ENCODE assay signal across 23 mouse cellular contexts in genomic region chr4:34634129-34634528, GRCm38 (mm10). TPM values are rescaled to one million over a fixed set of nuclear protein-coding genes. Genes with fewer than 3 reads are reported as not detected.
DNase-seq lines count a peak whose midpoint lies in the region; ATAC-seq lines count a peak whose summit lies in the region.
"Had no signal": no experiment of that assay in that cellular context is flagged by ENCODE, and none has a peak within 500 bp of the region (broad histone marks: within the 10 kb centered on the region; RNA-seq: fewer than 3 reads in every experiment).

No protein-coding gene starts in this region.

- intact Hi-C loops in left cerebral cortex, postnatal 4 days (cut with DNase I), result no loop called here

- H3K9me3 ChIP-seq in kidney, embryonic 15.5 days (replicated peaks), result no peaks in the 10 kb centered on the region
- H3K9me3 ChIP-seq: limb, embryonic 12.5 days; lung, embryonic 15.5 days; megakaryocyte, embryonic 14.5 days; midbrain, embryonic 13.5 days; neural tube, embryonic 13.5 days had no signal

- DNase-seq in heart, adult 11 months, result peak; percentile 41
- DNase-seq in heart, adult 8-10 months (ENCODE audit: low spot score), result no peak
- peak; percentile 34 to 63 for DNase-seq in kidney, postnatal 25 days
- no peak for DNase-seq in left cerebral cortex, postnatal 4 days
- no peak for DNase-seq in testis, postnatal 10 days (ENCODE audit: low spot score)
- DNase-seq in lung, postnatal 10 days, result no peak
- DNase-seq: adrenal gland, postnatal 10 days; cerebellum, adult 8-10 months; cerebellum, postnatal 25 days; gastrocnemius, postnatal 25 days; heart, postnatal 14 days; layer of hippocampus, adult 9-11 months; lung, postnatal 4 days; thymus, postnatal 14 days had no signal

- ATAC-seq in kidney, embryonic 15.5 days (replicated peaks; ENCODE audit: low FRiP score), result peak; percentile 63; the same call in 1 of the 2 replicates
- ATAC-seq: forebrain, embryonic 14.5 days; hindbrain, embryonic 16.5 days; midbrain, embryonic 13.5 days had no signal

- H3K36me3 ChIP-seq in kidney, embryonic 15.5 days, result peaks cover 55% of the 10 kb centered on the region

- no peaks in the 10 kb centered on the region for H3K4me1 ChIP-seq in kidney, embryonic 15.5 days
- H3K4me1 ChIP-seq: limb, embryonic 12.5 days; lung, embryonic 15.5 days; megakaryocyte, embryonic 14.5 days; midbrain, embryonic 13.5 days; neural tube, embryonic 13.5 days had no signal

- no peak overlapping the region for H3K4me3 ChIP-seq in kidney, embryonic 15.5 days (replicated peaks)
- H3K4me3 ChIP-seq: limb, embryonic 12.5 days; lung, embryonic 15.5 days; megakaryocyte, embryonic 14.5 days; midbrain, embryonic 13.5 days; neural tube, embryonic 13.5 days had no signal

- H3K27me3 ChIP-seq in kidney, embryonic 15.5 days, result no peaks in the 10 kb centered on the region
- H3K27me3 ChIP-seq: CH12.LX; limb, embryonic 12.5 days; lung, embryonic 15.5 days; megakaryocyte, embryonic 14.5 days; midbrain, embryonic 13.5 days; neural tube, embryonic 13.5 days had no signal

- WGBS in kidney, embryonic 15.5 days, result 64% methylated on average over 7 of the region's 7 CpGs

- no peak overlapping the region for H3K9ac ChIP-seq in kidney, embryonic 15.5 days
- H3K9ac ChIP-seq: limb, embryonic 12.5 days; lung, embryonic 15.5 days; midbrain, embryonic 13.5 days; neural tube, embryonic 13.5 days had no signal

- H3K27ac ChIP-seq in kidney, embryonic 15.5 days, result no peak overlapping the region
- H3K27ac ChIP-seq: limb, embryonic 12.5 days; lung, embryonic 15.5 days; midbrain, embryonic 13.5 days; neural tube, embryonic 13.5 days had no signal

- no peak overlapping the region for H3K4me2 ChIP-seq in kidney, embryonic 15.5 days
- H3K4me2 ChIP-seq: limb, embryonic 12.5 days; lung, embryonic 15.5 days; midbrain, embryonic 13.5 days; neural tube, embryonic 13.5 days had no signal

RNA-seq across cellular contexts. Expression of gene Rars2, which starts 19.4 kb away (rescaled TPM):
- 10 to 100 TPM; 23.0 to 27.2 (median 26.1) TPM for total RNA-seq in heart, adult 8-10 months (2022)
- 71.5 and 76.0 TPM in 2 replicates for polyA plus RNA-seq in kidney, embryonic 15.5 days (2015; fragmentation: Nextera tagmentation; extraction: Ambion mirVana)
- total RNA-seq in left cerebral cortex, postnatal 4 days (2021), result 10 to 100 TPM; 28.2 TPM

RNA-seq across cellular contexts. Expression of gene Orc3, which starts 19.4 kb away (rescaled TPM):
- 10 to 100 TPM; 32.9 to 36.3 (median 34.1) TPM for total RNA-seq in heart, adult 8-10 months (2022)
- polyA plus RNA-seq in kidney, embryonic 15.5 days (2015; fragmentation: Nextera tagmentation; extraction: Ambion mirVana), result 91.0 and 92.3 TPM in 2 replicates
- 10 to 100 TPM; 64.9 to 68.4 TPM for total RNA-seq in left cerebral cortex, postnatal 4 days (2021)

RNA-seq across cellular contexts. Expression of gene Slc35a1, which starts 53.1 kb away (rescaled TPM):
- 10 to 100 TPM; 12.8 to 15.3 (median 13.9) TPM for total RNA-seq in heart, adult 8-10 months (2022)
- polyA plus RNA-seq in kidney, embryonic 15.5 days (2015; fragmentation: Nextera tagmentation; extraction: Ambion mirVana), result 68.9 and 70.2 TPM in 2 replicates
- 10 to 100 TPM; 30.6 to 34.7 TPM for total RNA-seq in left cerebral cortex, postnatal 4 days (2021)

Comparison
In these comparisons a context has a peak if more than half of its experiments do, and no peak if none do; other contexts are left out.
1. DNase-seq: peak in heart, adult 11 months (single experiment) and kidney, postnatal 25 days (2 of 2); none in heart, adult 8-10 months (single experiment), left cerebral cortex, postnatal 4 days (single experiment), testis, postnatal 10 days (single experiment) and lung, postnatal 10 days (single experiment).